Mouse (Mus musculus): Measurements from ENCODE around the gene Vdac2.

Vdac2 gene

GRCm38 (mm10) chr14:21853456-21854109, 28.5 kb downstream of the Vdac2 start:
- peak; percentile 65 to 75 for DNase-seq

GRCm38 (mm10) chr14:21854271-21854670, 29.2 kb downstream of the Vdac2 start:
- no peak for DNase-seq

- DNase-seq = no peak
Observed at GRCm38 (mm10) chr14:21855961-21856360, 30.9 kb downstream of the Vdac2 start.

GRCm38 (mm10) chr14:21856886-21857285, 31.8 kb downstream of the Vdac2 start:
- no peak for DNase-seq

- DNase-seq = no peak
Observed at GRCm38 (mm10) chr14:21866291-21866690, 41.3 kb downstream of the Vdac2 start.

GRCm38 (mm10) chr14:21866816-21867215, 41.8 kb downstream of the Vdac2 start:
- no peak for DNase-seq

GRCm38 (mm10) chr14:21890430-21890829, 65.4 kb downstream of the Vdac2 start:
- DNase-seq = no peak

GRCm38 (mm10) chr14:21891581-21892340, 66.7 kb downstream of the Vdac2 start:
- DNase-seq = no peak

- DNase-seq = no peak
Observed at GRCm38 (mm10) chr14:21892341-21892659, 67.3 kb downstream of the Vdac2 start.
